Mouse (Mus musculus) liver, embryonic 13.5 days (tissue): ENCODE measurements around the gene Gas8. TPM values are rescaled to one million over a fixed set of nuclear protein-coding genes. Genes with fewer than 3 reads are reported as not detected.

Experiments used
- polyA plus RNA-seq: library from polyadenylated mRNA; unstranded; fragments of >200 nt; fragmentation: Nextera tagmentation; extraction: Ambion mirVana; gene quantifications from 2 replicates; pipeline ENCODE4 v1.2.1, GENCODE M21; 2015

Gas8 gene
- polyA plus RNA-seq, 1 experiment from 2014 or later: 4.2 TPM

Other genes starting within 250 kb of the Gas8 start
- 18.3 and 21.3 TPM in 2 replicates for gene Fanca, start 200.3 kb upstream of the Gas8 start, polyA plus RNA-seq
- gene Spire2, start 186.1 kb upstream of the Gas8 start, polyA plus RNA-seq: 3.1 and 3.4 TPM in 2 replicates
- gene Tcf25, start 145.1 kb upstream of the Gas8 start, polyA plus RNA-seq: 63.6 and 73.7 TPM in 2 replicates
- not detected in 2 replicates for gene Mc1r, start 111.7 kb upstream of the Gas8 start, polyA plus RNA-seq
- gene Tubb3, start 107.4 kb upstream of the Gas8 start, polyA plus RNA-seq: 1.4 and 1.9 TPM in 2 replicates
- gene Def8, start 95.3 kb upstream of the Gas8 start, polyA plus RNA-seq: 13.0 and 14.8 TPM in 2 replicates
- 34.6 and 35.3 TPM in 2 replicates for gene Afg3l1, start 40.9 kb upstream of the Gas8 start, polyA plus RNA-seq
- 0.29 and 0.32 TPM in 2 replicates for gene Dbndd1, start 3.4 kb upstream of the Gas8 start, polyA plus RNA-seq
- 0.78 and 1.3 TPM in 2 replicates for gene Rhou, start 135.1 kb downstream of the Gas8 start, polyA plus RNA-seq